Mouse (Mus musculus): ENCODE measurements around the gene Fut4.

GRCm38 (mm10) chr9:14758590-14758989, 6.4 kb upstream of the Fut4 start:
- TF ChIP-seq CTCF (IDR thresholded peaks at IDR 0.05; ENCODE audit: low read depth, low read length) (no peak), TAL1 (conservative IDR thresholded peaks at IDR 0.05; ENCODE audit: low read depth, low read length) (no peak), POLR2AphosphoS5 (IDR thresholded peaks at IDR 0.05; ENCODE audit: insufficient replicate concordance, low read depth, low read length) (no peak)
